Mouse (Mus musculus): ENCODE results near the gene Galnt5. TPM values are rescaled to one million over a fixed set of nuclear protein-coding genes. Genes with fewer than 3 reads are reported as not detected.

The Galnt5 gene
- total RNA-seq, 1 experiment from 2014 or later: 0.15 TPM

Other genes starting within 250 kb of the Galnt5 start
- gene Ermn, start 55.0 kb downstream of the Galnt5 start, total RNA-seq (2021): not detected in 2 replicates
- gene Cytip, start 197.6 kb downstream of the Galnt5 start, total RNA-seq (2021): 10.5 and 27.2 TPM in 2 replicates

All from adrenal gland, postnatal 14 days (tissue).